Mouse (Mus musculus) c-Kit-positive CD71-positive TER-119-negative erythroid progenitor cells, embryonic 14.5 days (primary cell): ENCODE measurements at regions not wholly inside any gene's neighbourhood (a gene's known extent, or its start where the extent isn't known, plus 50 kb on each side); places are given as distances from the start of the nearest gene placed in this dataset.

ENCODE experiments used
- DNase-seq: peaks from one replicate; pipeline ENCODE4 v3.0.0-alpha.2; 2013; ENCODE audit warnings: low read depth

DNA sequence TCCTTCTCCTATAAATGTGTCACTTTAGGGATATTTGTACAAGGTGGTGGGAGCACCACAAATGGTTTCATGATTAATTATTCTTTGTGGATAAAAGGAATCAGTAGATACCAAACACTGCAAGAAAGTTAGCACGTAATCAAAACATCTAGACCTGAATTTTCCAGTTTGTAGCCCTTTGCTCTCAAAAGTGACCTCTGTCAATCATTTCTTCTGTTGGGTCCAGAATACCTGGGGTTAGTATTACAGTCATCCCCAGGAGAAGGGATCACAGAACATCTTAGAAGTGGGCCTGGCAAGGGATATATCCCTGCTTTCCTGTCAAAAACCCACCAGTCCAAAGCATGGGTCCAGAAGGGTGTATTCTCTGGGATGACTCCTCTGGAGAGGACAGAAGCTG, 122.1 kb upstream of the Zmiz1 start:
- DNase-seq = no peak

DNA sequence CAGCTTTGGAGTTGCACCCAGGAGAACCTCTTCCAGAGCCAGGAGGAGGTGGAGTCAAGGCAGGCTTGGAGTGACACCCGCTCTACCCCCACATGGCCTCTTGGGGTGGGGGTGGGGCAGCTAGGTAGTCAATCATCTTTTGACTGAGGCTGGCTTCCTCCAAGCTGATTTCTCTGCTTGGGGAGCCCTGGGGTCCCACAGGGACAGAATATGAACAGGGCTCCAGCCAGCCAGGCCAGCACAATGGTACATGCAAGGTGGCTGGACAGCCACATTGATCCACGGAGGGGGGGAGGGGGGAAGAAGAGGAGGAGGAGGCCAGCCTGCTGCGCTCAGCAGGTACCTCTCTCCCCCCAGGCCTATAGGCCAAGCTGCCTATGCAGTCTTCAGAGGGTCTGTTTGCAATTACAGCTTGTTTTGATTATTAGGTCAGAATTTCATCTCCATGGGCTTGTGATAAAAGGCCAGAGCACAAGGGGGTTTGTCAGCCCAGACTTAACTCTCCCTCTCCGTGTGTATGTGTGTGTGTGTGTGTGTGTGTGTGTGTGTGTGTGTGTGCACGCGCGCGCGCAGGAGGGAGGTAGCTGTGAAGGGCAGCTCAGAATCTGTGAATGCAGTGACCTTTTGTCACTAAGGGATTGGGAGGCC, 120.5 kb upstream of the Zmiz1 start:
- DNase-seq = no peak

DNA sequence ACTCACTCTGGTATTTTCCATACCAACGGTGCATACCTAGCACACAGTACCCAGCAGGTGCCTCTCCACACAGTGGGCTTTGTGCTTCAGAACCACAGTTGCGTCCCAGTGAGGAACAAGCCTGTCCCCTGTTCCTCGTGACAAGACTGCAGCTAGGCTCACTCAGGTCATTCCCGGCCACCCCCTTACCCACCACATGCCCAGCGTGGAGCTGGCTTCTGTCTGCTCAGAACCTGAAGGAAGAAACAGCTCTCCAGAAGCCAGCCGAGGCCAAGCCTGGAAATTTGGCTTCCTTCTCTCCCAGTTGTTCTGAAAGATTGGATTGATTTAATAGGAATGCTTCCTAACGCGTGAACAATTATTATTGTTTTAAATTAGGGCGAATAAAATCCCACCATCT, 118.1 kb upstream of the Zmiz1 start:
- DNase-seq = no peak

- DNase-seq = no peak
These were observed 117.0 kb upstream of the Zmiz1 start for GRCm38 (mm10) chr14:25341848-25342427.

GRCm38 (mm10) chr14:25342865-25343565, 116.0 kb upstream of the Zmiz1 start:
- no peak for DNase-seq

GRCm38 (mm10) chr14:25345995-25346394, 113.0 kb upstream of the Zmiz1 start:
- DNase-seq = no peak

- no peak for DNase-seq
These were observed 112.0 kb upstream of the Zmiz1 start for GRCm38 (mm10) chr14:25346813-25347610.

GRCm38 (mm10) chr14:25350282-25350964, 108.6 kb upstream of the Zmiz1 start:
- DNase-seq = no peak

- DNase-seq = no peak
These were observed 105.2 kb upstream of the Zmiz1 start for GRCm38 (mm10) chr14:25353804-25354203.

DNA sequence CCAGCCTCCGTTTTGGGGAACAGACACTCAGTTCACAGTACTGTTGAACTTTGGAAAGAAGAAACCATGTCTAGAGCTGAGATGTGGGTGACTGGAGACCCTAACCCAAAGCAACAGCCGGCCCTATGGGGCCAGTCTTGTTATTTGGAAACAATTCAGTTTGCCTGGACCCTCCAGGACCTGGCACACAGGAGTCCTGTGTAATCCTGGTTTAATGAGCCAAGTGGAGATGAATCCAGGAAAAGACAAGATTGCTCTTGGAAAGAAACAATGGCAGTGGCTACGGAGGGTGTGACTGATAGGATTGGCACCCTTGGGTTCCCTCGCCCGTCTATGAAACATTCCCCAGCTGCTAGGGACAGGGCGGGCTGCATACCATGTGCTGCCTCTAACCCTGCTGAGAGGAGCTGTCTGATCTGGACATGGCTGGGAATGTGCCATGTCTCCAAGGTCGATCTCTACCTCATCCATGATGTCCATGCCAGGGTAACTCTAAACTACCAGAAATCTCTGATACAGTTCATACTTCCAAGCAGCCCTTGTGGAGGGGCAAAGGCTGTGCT, 104.6 kb upstream of the Zmiz1 start:
- no peak for DNase-seq

- no peak for DNase-seq
These were observed 101.2 kb upstream of the Zmiz1 start for GRCm38 (mm10) chr14:25357805-25358204.

- DNase-seq = no peak
These were observed 99.1 kb upstream of the Zmiz1 start for GRCm38 (mm10) chr14:25359824-25360294.

- DNase-seq = no peak
These were observed 98.3 kb upstream of the Zmiz1 start for GRCm38 (mm10) chr14:25360726-25361125.

DNA sequence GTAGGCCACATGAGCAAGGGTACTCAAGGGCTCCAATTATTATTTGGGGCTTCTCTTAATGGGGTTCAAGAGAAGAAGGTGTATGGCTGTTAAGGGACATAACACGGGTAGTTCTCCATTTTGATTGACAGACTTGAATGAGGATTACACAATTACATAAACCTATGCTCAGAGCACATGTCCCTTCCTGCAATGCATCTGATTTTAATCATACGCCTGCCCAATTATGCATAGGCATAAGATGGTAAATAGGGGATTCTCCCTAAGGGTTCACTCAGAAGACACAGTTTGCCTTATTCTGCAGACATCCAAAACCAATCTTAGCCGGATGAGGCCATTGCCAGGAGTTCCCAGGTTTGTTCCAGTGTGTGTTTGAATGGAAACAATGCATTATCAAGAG, 97.9 kb upstream of the Zmiz1 start:
- DNase-seq = no peak

DNA sequence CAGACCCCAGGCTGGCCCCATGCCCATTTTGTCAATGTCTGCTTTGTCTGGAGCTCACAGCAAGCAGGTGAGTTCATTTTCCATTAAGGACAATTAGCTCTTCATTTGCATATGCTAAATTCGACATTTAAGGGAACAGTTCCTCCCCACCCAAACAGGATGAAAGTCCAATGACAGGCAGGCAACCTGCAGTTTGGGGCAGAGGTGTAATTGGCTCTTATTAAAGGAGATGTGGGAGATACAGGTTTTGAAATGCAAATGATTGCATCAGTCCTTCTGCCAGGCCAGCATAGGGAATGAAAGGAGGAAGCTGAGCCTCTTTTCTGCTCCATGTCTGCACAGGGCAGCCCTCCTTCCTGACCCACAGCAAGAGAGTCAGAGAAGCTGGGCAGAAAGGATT, 96.2 kb upstream of the Zmiz1 start:
- no peak for DNase-seq

DNA sequence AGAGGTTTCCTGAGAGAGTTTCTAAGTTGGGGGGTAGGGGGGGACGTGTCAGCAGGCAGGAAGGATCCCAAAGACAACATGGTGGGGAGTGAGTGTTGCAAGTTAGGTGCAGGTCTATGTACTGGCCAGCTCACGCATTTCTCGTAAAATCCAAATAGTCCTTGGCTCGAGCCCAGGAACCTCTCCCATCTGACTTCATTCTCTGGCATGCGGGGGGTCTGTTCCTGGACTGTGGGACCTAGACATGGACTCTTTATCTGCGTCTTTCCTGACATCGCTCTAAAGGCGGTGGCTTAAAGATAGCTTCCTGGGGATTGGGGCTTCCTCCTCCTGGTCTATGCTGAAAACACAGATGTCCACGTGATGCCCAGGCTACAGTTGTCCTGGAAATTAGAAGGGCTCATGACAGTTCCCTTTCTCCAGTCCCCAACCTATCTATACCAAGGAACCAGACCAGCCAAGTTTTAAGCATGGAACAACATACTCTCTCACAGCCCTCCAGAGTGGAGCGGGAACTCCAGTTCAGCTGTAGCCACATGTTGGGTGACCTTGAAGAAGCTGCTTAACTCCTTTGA, 93.7 kb upstream of the Zmiz1 start:
- no peak for DNase-seq

GRCm38 (mm10) chr14:25366009-25366408, 93.0 kb upstream of the Zmiz1 start:
- DNase-seq = no peak

- no peak for DNase-seq
These were observed 88.5 kb upstream of the Zmiz1 start for GRCm38 (mm10) chr14:25370306-25371020.

GRCm38 (mm10) chr14:25371021-25371400, 88.0 kb upstream of the Zmiz1 start:
- no peak for DNase-seq

GRCm38 (mm10) chr14:25371661-25372060, 87.3 kb upstream of the Zmiz1 start:
- DNase-seq = no peak

DNA sequence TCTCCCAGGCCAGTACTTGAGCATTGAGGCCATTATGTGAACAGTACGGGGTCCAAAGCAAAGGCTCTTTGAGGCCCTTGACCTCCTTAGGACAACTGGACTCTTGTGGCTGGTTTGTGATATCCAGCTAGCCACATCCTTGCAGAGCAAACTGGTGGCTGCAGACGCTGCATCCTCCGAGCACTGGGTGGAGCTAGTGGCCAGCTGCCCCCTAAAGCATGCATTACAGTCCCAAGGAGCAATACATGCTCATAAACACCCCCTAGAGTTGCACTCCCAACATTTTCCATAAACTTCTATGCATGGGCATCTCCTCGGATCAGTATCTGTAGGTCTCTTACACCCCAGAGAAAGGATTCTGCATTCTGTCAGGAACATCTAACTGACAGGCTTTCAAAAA, 86.4 kb upstream of the Zmiz1 start:
- DNase-seq = no peak
